Mouse (Mus musculus): ENCODE results near the gene H2afy. TPM values are rescaled to one million over a fixed set of nuclear protein-coding genes. Genes with fewer than 3 reads are reported as not detected.
A peak's percentile ranks its signal among the peaks of the same experiment; 100 is the strongest.
"Not testable (repeated sequence)": the region's sequence is repeated elsewhere in the genome, so short reads cannot be mapped to it uniquely, and the experiment has no call there.

The H2afy gene
- total RNA-seq, 2 experiments from 2014 or later = 104 to 106 TPM

- DNase-seq (ENCODE audit: low spot score in 2 of 2) = no peak
Measured at GRCm38 (mm10) chr13:56078724-56079262, 57.4 kb downstream of the H2afy start.

- no peak for DNase-seq (ENCODE audit: low spot score in 2 of 2)
Measured at GRCm38 (mm10) chr13:56075930-56076329, 60.2 kb downstream of the H2afy start.

GRCm38 (mm10) chr13:56073186-56073585 is 63.0 kb downstream of the H2afy start:
- no peak for DNase-seq (ENCODE audit: low spot score in 2 of 2)

- DNase-seq (ENCODE audit: low spot score in 2 of 2) = peak in 1 of 2 experiments; percentile 23
Measured at GRCm38 (mm10) chr13:56072268-56072607, 63.9 kb downstream of the H2afy start.

GRCm38 (mm10) chr13:56071586-56072267 is 64.4 kb downstream of the H2afy start:
- DNase-seq (ENCODE audit: low spot score in 2 of 2) = no peak

GRCm38 (mm10) chr13:56069643-56070042 is 66.5 kb downstream of the H2afy start:
- DNase-seq (ENCODE audit: low spot score in 2 of 2) = no peak

GRCm38 (mm10) chr13:56068517-56068916 is 67.6 kb downstream of the H2afy start:
- no peak for DNase-seq (ENCODE audit: low spot score in 2 of 2)

- DNase-seq (ENCODE audit: low spot score in 2 of 2) = no peak
Measured at GRCm38 (mm10) chr13:56066904-56067303, 69.3 kb downstream of the H2afy start.

- no peak for DNase-seq (ENCODE audit: low spot score in 2 of 2)
Measured at GRCm38 (mm10) chr13:56066152-56066551, 70.0 kb downstream of the H2afy start.

GRCm38 (mm10) chr13:56057761-56058160 is 78.4 kb downstream of the H2afy start:
- peak in 1 of 2 experiments; percentile 11 for DNase-seq (ENCODE audit: low spot score in 2 of 2)

GRCm38 (mm10) chr13:56055720-56056119 is 80.4 kb downstream of the H2afy start:
- DNase-seq (ENCODE audit: low spot score in 2 of 2) = no peak

- no peak for DNase-seq (ENCODE audit: low spot score in 2 of 2)
Measured at GRCm38 (mm10) chr13:56054089-56054488, 82.1 kb downstream of the H2afy start.

GRCm38 (mm10) chr13:56052781-56053180 is 83.4 kb downstream of the H2afy start:
- DNase-seq (ENCODE audit: low spot score in 2 of 2) = no peak

- DNase-seq (ENCODE audit: low spot score in 2 of 2) = no peak
Measured at GRCm38 (mm10) chr13:56050246-56050645, 85.9 kb downstream of the H2afy start.

GRCm38 (mm10) chr13:56042221-56042620 is 93.9 kb downstream of the H2afy start:
- DNase-seq (ENCODE audit: low spot score in 2 of 2) = no peak

GRCm38 (mm10) chr13:56040621-56041020 is 95.5 kb downstream of the H2afy start:
- no peak for DNase-seq (ENCODE audit: low spot score in 2 of 2)

GRCm38 (mm10) chr13:56039610-56040371 is 96.4 kb downstream of the H2afy start:
- DNase-seq (ENCODE audit: low spot score in 2 of 2) = no peak

- DNase-seq (ENCODE audit: low spot score in 2 of 2) = no peak
Measured at GRCm38 (mm10) chr13:56029006-56029405, 107.2 kb downstream of the H2afy start.

- DNase-seq (ENCODE audit: low spot score in 2 of 2) = not testable (repeated sequence)
Measured at GRCm38 (mm10) chr13:56027996-56028395, 108.2 kb downstream of the H2afy start.

GRCm38 (mm10) chr13:56026623-56027022 is 109.5 kb downstream of the H2afy start:
- no peak for DNase-seq (ENCODE audit: low spot score in 2 of 2)

- DNase-seq (ENCODE audit: low spot score in 2 of 2) = no peak
Measured at GRCm38 (mm10) chr13:56026026-56026425, 110.1 kb downstream of the H2afy start.

GRCm38 (mm10) chr13:56025027-56025410 is 111.1 kb downstream of the H2afy start:
- no peak for DNase-seq (ENCODE audit: low spot score in 2 of 2)
